8 mouse cellular contexts compared by ENCODE assay signal in genomic region chr6:51206712-51207505, GRCm38 (mm10).
DNase-seq lines count a peak whose midpoint lies in the region; ATAC-seq and TF ChIP-seq lines count a peak whose summit lies in the region.

No protein-coding gene starts in this region.

- peak; percentile 75 for DNase-seq in forebrain, embryonic 10.5 days (ENCODE audit: extremely low spot score, low spot score)
- peak; percentile 76 for DNase-seq in brain, adult 2 months (ENCODE audit: low read depth, low spot score)
- DNase-seq in left cerebral cortex, adult 11 months (ENCODE audit: low spot score), result peak; percentile 11
- DNase-seq in midbrain, embryonic 11.5 days (ENCODE audit: low spot score, missing footprints), result peak; percentile 94
- peak; percentile 15 to 36 for DNase-seq in spleen, adult 2 months (ENCODE audit: low read depth in 1 of 2, low spot score in 2 of 2)

- no peak overlapping the region for H3K27ac ChIP-seq in forebrain, embryonic 10.5 days
- no peak overlapping the region for H3K27ac ChIP-seq in forebrain, embryonic 16.5 days (ENCODE audit: low read length)
- H3K27ac ChIP-seq in forebrain, embryonic 12.5 days, result 0 out of 2 replicates have a peak overlapping the region, but pooled peaks have one; percentile 75
- peak overlapping the region; percentile 93 for H3K27ac ChIP-seq in hindbrain, embryonic 13.5 days
- H3K27ac ChIP-seq in midbrain, embryonic 11.5 days (ENCODE audit: low read depth, low read length), result peak overlapping the region; percentile 25; the same call in 1 of the 2 replicates
- H3K27ac ChIP-seq in spleen, adult 2 months (ENCODE audit: insufficient read depth, low read length), result no peak overlapping the region

- WGBS in forebrain, embryonic 10.5 days, result 6% methylated on average over 11 of the region's 11 CpGs
- WGBS in forebrain, embryonic 16.5 days, result 6% methylated on average over 11 of the region's 11 CpGs
- WGBS in forebrain, embryonic 12.5 days, result 6% methylated on average over 11 of the region's 11 CpGs
- WGBS in hindbrain, embryonic 13.5 days, result 11% methylated on average over 11 of the region's 11 CpGs
- 8% methylated on average over 11 of the region's 11 CpGs for WGBS in midbrain, embryonic 11.5 days
- WGBS in spleen, adult 2 months, result 10% methylated on average over 11 of the region's 11 CpGs

- no peak overlapping the region; the same call in 1 of the 2 replicates for H3K4me2 ChIP-seq in forebrain, embryonic 16.5 days (ENCODE audit: low read length)
- peak overlapping the region; percentile 46 for H3K4me2 ChIP-seq in forebrain, embryonic 12.5 days
- H3K4me2 ChIP-seq in hindbrain, embryonic 13.5 days, result peak overlapping the region; percentile 52
- H3K4me2 ChIP-seq in midbrain, embryonic 11.5 days, result peak overlapping the region; percentile 46

- TF ChIP-seq CTCF in spleen, adult 2 months (IDR thresholded peaks at IDR 0.05; ENCODE audit: extremely low read depth, insufficient read depth, insufficient read length, insufficient replicate concordance), result peak; percentile 51; the same call in 1 of the 2 replicates

- peaks cover 46% of the 10 kb centered on the region for H3K27me3 ChIP-seq in forebrain, embryonic 10.5 days (ENCODE audit: poor library complexity, severe bottlenecking)
- no peaks in the 10 kb centered on the region for H3K27me3 ChIP-seq in forebrain, embryonic 16.5 days (replicated peaks; ENCODE audit: control insufficient read depth, insufficient read depth, low read length)
- peaks cover 40% of the 10 kb centered on the region for H3K27me3 ChIP-seq in forebrain, embryonic 12.5 days
- peaks cover 8% of the 10 kb centered on the region; the same call in 1 of the 2 replicates for H3K27me3 ChIP-seq in hindbrain, embryonic 13.5 days
- peaks cover 10% of the 10 kb centered on the region for H3K27me3 ChIP-seq in midbrain, embryonic 11.5 days (ENCODE audit: control insufficient read depth, insufficient read depth, low read length)
- peaks cover 3% of the 10 kb centered on the region; the same call in 1 of the 2 replicates for H3K27me3 ChIP-seq in spleen, adult 2 months (ENCODE audit: control insufficient read depth, insufficient read depth, low read length)

- ATAC-seq in forebrain, embryonic 16.5 days, result no peak
- ATAC-seq in forebrain, embryonic 12.5 days (ENCODE audit: low FRiP score), result peak; percentile 17; the same call in 1 of the 2 replicates
- peak; percentile 25; the same call in 1 of the 2 replicates for ATAC-seq in hindbrain, embryonic 13.5 days (ENCODE audit: low FRiP score)
- peak; percentile 38 for ATAC-seq in midbrain, embryonic 11.5 days (ENCODE audit: low FRiP score)

- H3K4me3 ChIP-seq in forebrain, embryonic 10.5 days, result peak overlapping the region; percentile 37; the same call in 1 of the 2 replicates
- no peak overlapping the region for H3K4me3 ChIP-seq in forebrain, embryonic 16.5 days (replicated peaks; ENCODE audit: low read length)
- H3K4me3 ChIP-seq in forebrain, embryonic 12.5 days (replicated peaks), result peak overlapping the region; percentile 18; the same call in 1 of the 2 replicates
- peak overlapping the region; percentile 28 for H3K4me3 ChIP-seq in hindbrain, embryonic 13.5 days
- H3K4me3 ChIP-seq in midbrain, embryonic 11.5 days (ENCODE audit: low read depth, low read length), result no peak overlapping the region
- H3K4me3 ChIP-seq in spleen, adult 2 months (ENCODE audit: extremely low read depth, insufficient read depth, insufficient read length), result no peak overlapping the region

- H3K9ac ChIP-seq in forebrain, embryonic 16.5 days (replicated peaks; ENCODE audit: low read depth, low read length), result no peak overlapping the region
- H3K9ac ChIP-seq in forebrain, embryonic 12.5 days, result peak overlapping the region; percentile 12; the same call in 1 of the 2 replicates
- H3K9ac ChIP-seq in hindbrain, embryonic 13.5 days, result peak overlapping the region; percentile 63
- H3K9ac ChIP-seq in midbrain, embryonic 11.5 days (ENCODE audit: low read length), result peak overlapping the region; percentile 30; the same call in 1 of the 2 replicates

- H3K36me3 ChIP-seq in forebrain, embryonic 10.5 days (replicated peaks), result no peaks in the 10 kb centered on the region
- H3K36me3 ChIP-seq in forebrain, embryonic 16.5 days (ENCODE audit: control insufficient read depth, insufficient read depth), result no peaks in the 10 kb centered on the region
- H3K36me3 ChIP-seq in forebrain, embryonic 12.5 days (replicated peaks), result no peaks in the 10 kb centered on the region
- H3K36me3 ChIP-seq in hindbrain, embryonic 13.5 days, result no peaks in the 10 kb centered on the region
- no peaks in the 10 kb centered on the region for H3K36me3 ChIP-seq in midbrain, embryonic 11.5 days (ENCODE audit: control insufficient read depth, insufficient read depth, low read length)
- H3K36me3 ChIP-seq in spleen, adult 2 months (ENCODE audit: control insufficient read depth, insufficient read depth, low read length), result no peaks in the 10 kb centered on the region

- no peaks in the 10 kb centered on the region for H3K9me3 ChIP-seq in forebrain, embryonic 10.5 days
- no peaks in the 10 kb centered on the region for H3K9me3 ChIP-seq in forebrain, embryonic 16.5 days (ENCODE audit: control insufficient read depth, low read length)
- no peaks in the 10 kb centered on the region for H3K9me3 ChIP-seq in forebrain, embryonic 12.5 days
- H3K9me3 ChIP-seq in hindbrain, embryonic 13.5 days, result no peaks in the 10 kb centered on the region
- H3K9me3 ChIP-seq in midbrain, embryonic 11.5 days (ENCODE audit: control insufficient read depth, low read length), result no peaks in the 10 kb centered on the region

- H3K4me1 ChIP-seq in forebrain, embryonic 10.5 days, result peaks cover 17% of the 10 kb centered on the region
- H3K4me1 ChIP-seq in forebrain, embryonic 16.5 days (replicated peaks; ENCODE audit: control insufficient read depth, insufficient read depth, low read length), result peaks cover 10% of the 10 kb centered on the region
- H3K4me1 ChIP-seq in forebrain, embryonic 12.5 days, result peaks cover 14% of the 10 kb centered on the region
- peaks cover 23% of the 10 kb centered on the region for H3K4me1 ChIP-seq in hindbrain, embryonic 13.5 days (replicated peaks)
- peaks cover 12% of the 10 kb centered on the region for H3K4me1 ChIP-seq in midbrain, embryonic 11.5 days (ENCODE audit: control insufficient read depth, insufficient read depth, low read length)
- H3K4me1 ChIP-seq in spleen, adult 2 months (ENCODE audit: control insufficient read depth, insufficient read depth, insufficient read length), result no peaks in the 10 kb centered on the region; the same call in 1 of the 2 replicates

- no peak for TF ChIP-seq POLR2A in spleen, adult 2 months (IDR thresholded peaks at IDR 0.05; ENCODE audit: low read depth, low read length)

Comparison
In these comparisons a context has a peak if more than half of its experiments do, and no peak if none do; other contexts are left out.
1. H3K27ac ChIP-seq: peak in forebrain, embryonic 12.5 days (single experiment), hindbrain, embryonic 13.5 days (single experiment) and midbrain, embryonic 11.5 days (single experiment); none in forebrain, embryonic 10.5 days (single experiment), forebrain, embryonic 16.5 days (single experiment) and spleen, adult 2 months (single experiment).
2. H3K4me3 ChIP-seq: peak in forebrain, embryonic 10.5 days (single experiment), forebrain, embryonic 12.5 days (single experiment) and hindbrain, embryonic 13.5 days (single experiment); none in forebrain, embryonic 16.5 days (single experiment), midbrain, embryonic 11.5 days (single experiment) and spleen, adult 2 months (single experiment).
3. DNase-seq: peak in every context shown above with its lines; median percentile 94 in midbrain, embryonic 11.5 days; 76 in brain, adult 2 months; 75 in forebrain, embryonic 10.5 days; 26 in spleen, adult 2 months; 11 in left cerebral cortex, adult 11 months.